Mouse (Mus musculus): Measurements from ENCODE around the gene Psma3. TPM values are rescaled to one million over a fixed set of nuclear protein-coding genes. Genes with fewer than 3 reads are reported as not detected.

Psma3 gene
- polyA plus RNA-seq (2015; fragmentation: Nextera tagmentation; extraction: Ambion mirVana): 634 and 669 TPM in 2 replicates

DNA sequence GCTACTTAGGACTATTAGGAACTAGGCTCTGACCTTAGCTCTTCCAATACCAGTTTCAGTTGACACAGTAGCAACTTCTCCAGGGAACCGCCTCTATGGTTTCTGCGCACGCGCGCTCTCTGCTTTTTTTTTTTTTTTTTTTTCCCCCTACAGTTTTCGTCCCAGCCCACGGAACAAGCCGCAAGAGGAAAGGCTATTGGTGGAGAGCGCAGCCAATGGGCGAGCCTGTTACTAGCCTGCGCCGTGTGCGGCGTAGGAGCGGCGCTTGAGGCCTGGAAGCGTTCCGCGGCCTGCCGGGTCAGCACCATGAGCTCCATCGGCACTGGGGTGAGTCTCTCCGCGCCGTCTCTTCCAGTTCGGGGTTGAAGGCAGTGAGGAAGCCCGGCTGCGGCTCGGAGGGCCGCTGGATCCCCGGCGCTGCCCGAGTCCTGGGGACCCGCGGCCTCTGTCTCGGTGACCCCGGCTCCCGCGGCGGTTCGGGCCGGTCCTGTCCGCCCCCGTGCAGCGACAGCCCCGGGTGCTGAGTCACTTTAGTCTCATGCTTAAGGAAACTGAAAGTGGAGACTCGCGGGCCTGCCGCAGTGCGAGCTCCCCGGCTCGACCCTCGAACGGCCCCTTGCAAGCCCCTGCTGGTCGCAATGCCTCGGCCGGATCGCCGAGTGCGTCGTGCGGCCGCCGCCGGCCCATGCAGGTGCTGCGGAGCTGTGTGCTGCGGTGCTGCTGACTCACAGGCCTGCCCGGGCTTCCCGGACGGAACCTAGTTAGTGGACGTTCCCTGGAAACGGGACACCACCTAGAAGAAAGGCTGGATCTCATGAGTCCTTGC is at the start of gene Psma3:
TSS of gene Psma3 (plus strand) at position 181 of the 826 bp plus-strand sequence.
- Histone ChIP-seq H3K27ac (peak within 1 kb of the TSS; percentile 97), H3K4me2 (replicated peaks) (peak within 1 kb of the TSS; percentile 78), H3K4me3 (peak within 1 kb of the TSS; percentile 86), H3K36me3 (peaks cover 16% of the 10 kb centered on the region), H3K9ac (peak within 1 kb of the TSS; percentile 99), H3K27me3 (no peaks in the 10 kb centered on the region), H3K9me3 (no peaks in the 10 kb centered on the region), H3K4me1 (peaks cover 13% of the 10 kb centered on the region)
- peak; percentile 99 for ATAC-seq (ENCODE audit: low FRiP score, low read depth)
- under 1% methylated on average over 71 of the region's 71 CpGs for WGBS

DNA sequence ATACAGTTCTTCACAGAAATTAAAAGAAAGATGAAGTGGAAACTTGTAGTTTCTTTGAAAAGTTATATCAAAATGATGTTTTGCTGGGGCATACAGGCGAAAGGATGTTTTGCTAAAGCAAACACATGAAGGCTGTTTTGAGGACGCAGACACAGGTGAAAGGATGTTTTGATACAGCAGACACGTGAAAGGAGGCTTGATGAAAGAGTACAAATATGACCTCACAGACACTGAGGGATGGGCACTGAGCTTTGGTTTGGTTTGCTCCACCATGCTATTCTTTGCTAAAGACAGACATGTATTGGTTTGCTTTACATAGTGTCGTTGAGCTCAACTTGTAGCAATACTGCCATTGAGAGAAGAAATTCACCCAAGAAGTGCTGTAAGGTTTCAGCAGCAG is 44.6 kb upstream of the Psma3 start:
- H3K4me3 ChIP-seq: no peak overlapping the region
- H3K4me2 ChIP-seq (replicated peaks): no peak overlapping the region
- H3K9ac ChIP-seq: no peak overlapping the region
- ATAC-seq (ENCODE audit: low FRiP score, low read depth): no peak
- H3K9me3 ChIP-seq: no peaks in the 10 kb centered on the region
- WGBS: 84% methylated on average over 4 of the region's 4 CpGs
- no peak overlapping the region for H3K27ac ChIP-seq
- H3K4me1 ChIP-seq: no peaks in the 10 kb centered on the region
- H3K27me3 ChIP-seq: no peaks in the 10 kb centered on the region
- H3K36me3 ChIP-seq: no peaks in the 10 kb centered on the region

DNA sequence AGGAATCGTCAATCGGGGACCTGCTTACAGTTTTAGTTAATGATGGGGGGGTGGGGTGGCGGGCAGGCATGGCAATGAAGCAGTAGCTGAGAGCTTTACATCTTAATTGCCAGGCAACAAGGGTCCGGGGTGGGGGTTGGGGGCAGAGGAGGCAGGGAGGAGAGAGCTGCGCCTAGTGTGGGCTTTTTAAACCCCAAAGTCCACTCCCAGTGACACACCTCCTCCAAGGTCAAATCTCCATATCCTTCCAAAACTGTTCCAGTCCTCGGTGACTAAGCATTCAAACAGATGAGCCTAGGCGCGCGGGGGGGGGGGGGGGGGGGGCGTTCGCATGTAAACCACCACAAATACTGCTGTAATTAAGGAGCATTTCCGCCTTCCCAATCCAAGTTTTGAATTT is 37.3 kb upstream of the Psma3 start:
- Histone ChIP-seq H3K27ac (peak overlapping the region; percentile 91), H3K36me3 (peaks cover 12% of the 10 kb centered on the region), H3K9me3 (no peaks in the 10 kb centered on the region), H3K4me2 (replicated peaks) (peak overlapping the region; percentile 71), H3K9ac (peak overlapping the region; percentile 93), H3K27me3 (no peaks in the 10 kb centered on the region), H3K4me1 (peaks cover 11% of the 10 kb centered on the region), H3K4me3 (peak overlapping the region; percentile 92)
- ATAC-seq (ENCODE audit: low FRiP score, low read depth): peak; percentile 18; the same call in 1 of the 2 replicates
- WGBS: 34% methylated on average over 7 of the region's 12 CpGs

DNA sequence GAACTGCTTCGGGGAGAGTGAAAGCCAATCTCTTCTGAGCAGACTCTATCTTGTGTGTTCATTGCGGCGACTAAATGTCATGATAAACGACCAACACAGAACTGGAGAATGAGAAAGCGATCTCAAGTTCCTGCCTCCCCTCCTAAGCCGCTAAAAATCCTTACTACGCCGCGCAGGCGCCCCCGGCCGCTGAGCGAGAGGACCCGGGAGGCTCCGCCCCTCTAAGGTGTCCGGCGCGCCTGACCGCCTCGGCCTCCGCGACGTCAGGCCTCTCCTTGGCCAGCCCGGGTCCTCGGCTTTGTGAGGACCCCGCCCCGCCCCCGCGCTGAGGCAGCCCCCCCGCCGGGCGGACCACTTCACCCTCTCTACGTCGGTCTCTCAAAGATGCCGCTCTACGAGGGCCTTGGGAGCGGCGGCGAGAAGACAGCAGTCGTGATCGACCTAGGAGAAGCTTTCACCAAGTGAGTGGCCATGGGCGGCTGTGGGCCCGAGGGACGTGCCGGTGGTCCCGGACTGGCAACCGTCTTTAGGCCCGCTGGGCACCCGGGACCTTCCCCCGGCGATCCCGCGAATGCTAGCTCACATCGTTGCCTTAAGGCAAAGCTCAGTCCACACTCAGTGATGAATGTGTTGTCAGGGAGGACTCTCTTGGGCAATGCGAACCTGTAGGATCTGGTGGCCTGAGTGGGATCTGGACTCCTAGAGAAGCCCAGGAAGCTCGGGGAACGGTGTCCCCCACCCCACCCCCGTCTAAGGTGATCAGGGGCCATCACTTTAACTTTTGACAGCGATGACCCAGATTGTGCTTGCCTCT is 36.6 kb upstream of the Psma3 start, which contains the start of gene Actr10:
TSS of gene Actr10 (plus strand) at position 287 of the 814 bp plus-strand sequence.
- H3K4me3 ChIP-seq: peak within 1 kb of the TSS; percentile 92
- peak within 1 kb of the TSS; percentile 71 for H3K4me2 ChIP-seq (replicated peaks)
- peak within 1 kb of the TSS; percentile 93 for H3K9ac ChIP-seq
- no peaks in the 10 kb centered on the region for H3K27me3 ChIP-seq
- H3K9me3 ChIP-seq: no peaks in the 10 kb centered on the region
- under 1% methylated on average over 59 of the region's 59 CpGs for WGBS
- peaks cover 17% of the 10 kb centered on the region for H3K36me3 ChIP-seq
- peaks cover 11% of the 10 kb centered on the region for H3K4me1 ChIP-seq
- ATAC-seq (ENCODE audit: low FRiP score, low read depth): peak; percentile 97
- H3K27ac ChIP-seq: peak within 1 kb of the TSS; percentile 91

DNA sequence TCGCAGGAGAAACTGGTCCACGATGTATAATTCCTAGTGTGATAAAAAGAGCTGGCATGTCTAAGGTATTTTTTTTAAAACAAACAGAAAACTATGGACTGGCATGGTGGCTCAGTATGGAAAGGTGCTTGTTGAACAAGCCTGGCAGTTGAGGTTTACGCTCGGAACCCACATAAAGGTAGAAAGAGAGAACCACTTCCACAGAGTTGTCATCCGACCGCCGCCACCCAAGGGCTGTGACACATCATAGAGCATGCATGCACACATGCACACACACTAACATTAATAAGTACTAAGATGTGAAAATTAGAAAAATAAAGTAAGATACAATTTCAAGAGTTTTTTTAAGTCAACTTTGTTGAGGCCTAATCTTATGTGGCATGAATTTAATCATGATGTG is 33.6 kb upstream of the Psma3 start:
- Histone ChIP-seq H3K9me3 (no peaks in the 10 kb centered on the region), H3K9ac (no peak overlapping the region), H3K4me3 (no peak overlapping the region), H3K36me3 (peaks cover 39% of the 10 kb centered on the region), H3K27ac (no peak overlapping the region), H3K4me2 (replicated peaks) (no peak overlapping the region), H3K27me3 (no peaks in the 10 kb centered on the region), H3K4me1 (peaks cover 11% of the 10 kb centered on the region)
- no peak for ATAC-seq (ENCODE audit: low FRiP score, low read depth)
- whole genome bisulfite sequencing: 92% methylated on average over 7 of the region's 7 CpGs

DNA sequence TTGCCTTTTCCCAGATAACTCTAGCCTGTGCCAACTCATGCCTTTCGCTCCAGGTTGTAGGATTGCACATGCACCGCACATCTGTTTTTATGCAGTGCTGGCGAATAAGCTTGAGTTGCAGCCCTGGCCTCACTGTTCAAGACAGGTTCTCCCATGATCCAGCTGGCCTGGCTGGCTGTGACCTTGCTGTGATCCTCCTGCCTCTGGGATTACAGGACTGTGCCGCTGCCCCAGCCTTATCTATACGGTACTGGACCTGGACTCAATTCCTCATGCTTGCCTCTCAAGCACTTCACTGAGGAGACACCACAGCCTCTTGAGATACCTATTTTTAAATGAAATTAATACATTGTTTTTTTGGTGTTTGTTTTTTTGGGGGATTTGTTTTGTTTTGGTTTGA is 30.2 kb upstream of the Psma3 start:
- peaks cover 63% of the 10 kb centered on the region for H3K36me3 ChIP-seq
- WGBS: 90% methylated on average over 5 of the region's 5 CpGs

DNA sequence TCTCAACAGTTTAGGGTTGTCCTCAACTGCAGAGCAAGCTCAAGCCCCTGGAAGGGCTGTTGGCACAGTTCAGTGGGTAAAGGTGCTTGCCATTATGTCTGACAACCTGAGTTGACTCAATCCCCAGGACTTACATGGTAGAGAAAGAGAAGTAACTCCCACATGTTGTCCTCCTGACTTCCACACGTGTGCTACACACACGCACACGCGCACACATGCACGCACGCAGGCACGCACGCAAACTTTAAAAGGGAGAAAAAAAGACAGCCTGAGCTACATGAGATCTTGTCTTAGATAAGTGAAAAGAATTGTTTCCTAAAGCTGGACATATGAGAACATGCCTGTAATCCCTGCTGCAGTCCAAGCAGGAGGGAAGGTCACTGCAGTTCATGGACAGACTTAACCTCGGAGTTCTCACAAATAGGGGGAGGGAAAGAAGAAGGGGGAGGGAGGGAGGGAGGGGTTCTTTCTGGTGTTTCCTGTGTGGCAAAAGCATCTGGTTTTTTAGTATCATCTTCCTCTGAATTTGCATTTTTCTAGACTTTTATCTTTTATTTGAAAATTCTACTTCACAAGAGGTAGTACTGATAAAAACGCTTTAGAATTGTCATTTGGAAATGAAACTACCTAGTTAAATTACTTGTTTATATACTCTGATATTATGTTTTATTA is 27.7 kb upstream of the Psma3 start:
- 92% methylated on average over 10 of the region's 10 CpGs for WGBS
- no peak overlapping the region for H3K27ac ChIP-seq
- H3K27me3 ChIP-seq: no peaks in the 10 kb centered on the region
- no peak overlapping the region for H3K4me3 ChIP-seq
- H3K4me1 ChIP-seq: no peaks in the 10 kb centered on the region
- peaks cover 69% of the 10 kb centered on the region for H3K36me3 ChIP-seq
- H3K9me3 ChIP-seq: no peaks in the 10 kb centered on the region
- ATAC-seq (ENCODE audit: low FRiP score, low read depth): no peak
- H3K9ac ChIP-seq: no peak overlapping the region
- no peak overlapping the region for H3K4me2 ChIP-seq (replicated peaks)

More for the DNA sequence above, 30.2 kb upstream of the Psma3 start:
- H3K4me3 ChIP-seq: no peak overlapping the region
- no peaks in the 10 kb centered on the region for H3K27me3 ChIP-seq
- ATAC-seq (ENCODE audit: low FRiP score, low read depth): no peak
- no peak overlapping the region for H3K9ac ChIP-seq
- H3K4me2 ChIP-seq (replicated peaks): no peak overlapping the region
- H3K9me3 ChIP-seq: no peaks in the 10 kb centered on the region
- H3K27ac ChIP-seq: no peak overlapping the region
- H3K4me1 ChIP-seq: peaks cover 6% of the 10 kb centered on the region

DNA sequence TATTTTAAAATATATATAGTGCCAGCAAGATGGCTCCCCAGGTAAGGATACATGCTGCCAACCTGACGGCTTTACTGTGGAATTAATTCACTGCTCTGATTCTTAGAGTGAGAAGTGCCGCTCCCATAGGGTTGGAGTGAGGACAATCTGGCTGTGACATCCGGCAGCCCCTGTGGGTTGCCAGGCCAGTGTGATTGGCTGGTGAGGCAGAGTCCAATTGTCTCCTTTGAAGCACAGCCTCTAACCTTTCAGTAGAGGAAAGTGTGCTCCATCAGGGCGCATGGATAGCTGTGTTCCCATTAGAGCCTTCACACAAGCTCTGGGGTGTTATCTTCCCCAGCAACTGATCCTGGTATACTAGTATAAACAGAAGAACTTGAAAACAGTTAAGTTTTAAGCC is 15.8 kb upstream of the Psma3 start:
- Histone ChIP-seq H3K4me3 (no peak overlapping the region), H3K4me2 (replicated peaks) (no peak overlapping the region), H3K36me3 (peaks cover 87% of the 10 kb centered on the region), H3K9me3 (no peaks in the 10 kb centered on the region), H3K27me3 (no peaks in the 10 kb centered on the region), H3K27ac (no peak overlapping the region), H3K9ac (no peak overlapping the region), H3K4me1 (no peaks in the 10 kb centered on the region)
- 91% methylated on average over 4 of the region's 4 CpGs for whole genome bisulfite sequencing
- ATAC-seq (ENCODE audit: low FRiP score, low read depth): no peak

DNA sequence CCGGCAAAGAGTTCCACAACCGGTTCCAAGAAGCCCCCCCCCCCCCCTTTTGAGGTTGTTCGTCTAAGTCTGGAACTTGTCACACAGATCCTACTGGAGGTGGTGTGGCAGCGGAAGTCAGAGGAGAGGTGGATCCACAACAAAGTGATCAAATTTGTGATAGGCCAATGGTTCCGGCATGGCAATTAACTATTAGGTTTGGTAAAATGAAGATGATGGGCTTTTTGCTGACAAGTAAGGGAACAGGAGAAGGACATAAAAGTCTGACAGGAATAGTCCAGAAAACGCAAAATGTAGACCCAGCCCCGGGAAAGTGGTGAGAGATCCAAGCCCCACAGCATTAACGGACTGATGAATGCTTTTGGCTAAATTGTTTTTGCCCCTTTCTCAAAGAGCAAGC is 6.8 kb upstream of the Psma3 start:
- H3K9ac ChIP-seq: peak overlapping the region; percentile 84; the same call in 1 of the 2 replicates
- H3K36me3 ChIP-seq: peaks cover 18% of the 10 kb centered on the region
- no peak for ATAC-seq (ENCODE audit: low FRiP score, low read depth)
- peak overlapping the region; percentile 65 for H3K4me3 ChIP-seq
- H3K4me1 ChIP-seq: peaks cover 6% of the 10 kb centered on the region
- peak overlapping the region; percentile 66 for H3K4me2 ChIP-seq (replicated peaks)
- H3K9me3 ChIP-seq: no peaks in the 10 kb centered on the region
- WGBS: 33% methylated on average over 8 of the region's 8 CpGs
- H3K27me3 ChIP-seq: no peaks in the 10 kb centered on the region
- H3K27ac ChIP-seq: peak overlapping the region; percentile 95

DNA sequence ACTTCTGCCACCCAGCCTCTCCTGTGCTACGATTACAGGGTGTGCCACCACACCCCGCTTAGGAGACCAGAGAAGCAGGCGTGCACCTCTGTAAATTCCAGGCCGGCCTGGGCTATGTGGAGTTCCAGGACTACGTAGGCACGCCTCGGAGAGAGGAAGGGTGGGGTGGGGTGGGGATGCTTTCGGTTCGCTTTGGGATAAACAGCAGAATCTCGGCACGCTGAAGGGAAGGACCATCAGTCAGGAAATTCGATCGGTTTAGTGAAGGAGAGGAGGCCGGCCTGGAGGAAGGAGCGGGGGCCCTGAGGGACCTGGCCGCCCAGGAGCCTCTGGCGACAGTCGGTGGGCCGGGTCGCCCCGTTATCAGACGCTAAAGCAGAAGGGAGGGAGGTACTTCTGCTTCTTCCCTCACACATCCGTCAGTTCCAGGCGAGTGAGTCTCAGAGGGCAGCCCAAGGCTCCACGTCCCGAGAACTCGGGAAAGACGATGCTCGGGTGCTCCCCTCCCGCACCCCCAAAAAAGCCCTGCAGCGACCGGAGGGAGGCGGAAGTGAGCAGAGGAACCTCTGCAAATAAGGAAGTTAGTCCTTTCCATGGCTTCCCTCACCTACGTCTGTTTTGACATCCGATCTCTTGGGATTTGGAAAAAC is 6.2 kb upstream of the Psma3 start:
- H3K4me2 ChIP-seq (replicated peaks): peak overlapping the region; percentile 66
- H3K9me3 ChIP-seq: no peaks in the 10 kb centered on the region
- ATAC-seq (ENCODE audit: low FRiP score, low read depth): peak; percentile 86
- peaks cover 13% of the 10 kb centered on the region for H3K36me3 ChIP-seq
- WGBS: under 1% methylated on average over 35 of the region's 35 CpGs
- H3K4me1 ChIP-seq: peaks cover 6% of the 10 kb centered on the region
- peak overlapping the region; percentile 65 for H3K4me3 ChIP-seq
- peak overlapping the region; percentile 84 for H3K9ac ChIP-seq
- H3K27ac ChIP-seq: peak overlapping the region; percentile 95
- H3K27me3 ChIP-seq: no peaks in the 10 kb centered on the region

DNA sequence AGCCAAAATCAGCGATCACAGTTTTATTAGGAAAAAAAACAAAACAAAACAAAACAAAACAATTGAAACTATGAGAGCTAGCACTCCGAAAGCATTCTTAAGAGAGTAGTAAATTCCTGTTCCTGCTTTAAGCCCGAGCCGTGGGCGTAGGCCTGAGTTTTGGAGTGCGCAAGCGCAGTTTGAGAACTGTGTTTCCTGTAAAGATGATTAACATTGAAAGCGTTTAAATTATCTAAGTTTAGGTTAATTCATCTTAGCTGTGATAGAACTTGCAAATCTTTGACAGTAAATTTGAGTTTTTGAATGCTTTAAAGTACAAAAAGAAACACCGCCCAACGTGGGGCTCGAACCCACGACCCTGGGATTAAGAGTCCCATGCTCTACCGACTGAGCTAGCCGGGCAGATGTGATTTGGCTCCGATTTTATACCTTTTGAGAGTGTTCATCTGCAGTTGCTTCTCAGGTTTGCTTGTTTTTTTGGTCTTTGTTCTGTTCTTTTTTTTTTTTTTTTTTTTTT is 5.6 kb upstream of the Psma3 start:
- Histone ChIP-seq H3K27me3 (no peaks in the 10 kb centered on the region), H3K4me2 (replicated peaks) (peak overlapping the region; percentile 66), H3K36me3 (peaks cover 7% of the 10 kb centered on the region), H3K27ac (peak overlapping the region; percentile 95), H3K4me3 (peak overlapping the region; percentile 65), H3K9ac (peak overlapping the region; percentile 84), H3K4me1 (peaks cover 6% of the 10 kb centered on the region), H3K9me3 (no peaks in the 10 kb centered on the region)
- under 1% methylated on average over 15 of the region's 15 CpGs for WGBS
- ATAC-seq (ENCODE audit: low FRiP score, low read depth): peak; percentile 69

Measured in limb, embryonic 13.5 days (tissue).